Mouse (Mus musculus) limb, embryonic 10.5 days (tissue): Measurements from ENCODE around the gene Mapk12. TPM values are rescaled to one million over a fixed set of nuclear protein-coding genes. Genes with fewer than 3 reads are reported as not detected.
A peak's percentile ranks its signal among the peaks of the same experiment; 100 is the strongest.

Experiments
- DNase-seq: peaks from one replicate; pipeline ENCODE4 v3.0.0-alpha.2; 2017; ENCODE audit warnings: low spot score
- H3K27ac ChIP-seq: fragments of 300-500 bp; sonication (generic); 2 replicates; pipeline ENCODE4 v1.5.1; 2016; ENCODE audit warnings: mild to moderate bottlenecking
- H3K27me3 ChIP-seq: fragments of 300-500 bp; sonication (generic); 2 replicates; pipeline ENCODE4 v1.6.1; 2016; ENCODE audit warnings: low read depth, mild to moderate bottlenecking; ENCODE audit not compliant: poor library complexity, severe bottlenecking
- H3K36me3 ChIP-seq: fragments of 300-500 bp; sonication (generic); 2 replicates; pipeline ENCODE4 v1.6.1; 2016; ENCODE audit warnings: mild to moderate bottlenecking, moderate library complexity
- H3K4me1 ChIP-seq: fragments of 300-500 bp; sonication (generic); 2 replicates; pipeline ENCODE4 v1.6.1; 2016
- H3K4me3 ChIP-seq: fragments of 300-500 bp; sonication (generic); 2 replicates; pipeline ENCODE4 v1.5.1; 2016; ENCODE audit warnings: mild to moderate bottlenecking, moderate library complexity
- H3K9me3 ChIP-seq: fragments of 300-500 bp; sonication (generic); replicated peaks from 2 replicates; pipeline ENCODE4 v1.6.1; 2016; ENCODE audit warnings: mild to moderate bottlenecking
- WGBS: fragments of 180-500 bp; shearing (Covaris S2); methylation state at CpG from one replicate; pipeline ENCODE4 v1.1.7; 2016; 5-methylcytosine and 5-hydroxymethylcytosine counted together
- polyA plus RNA-seq: library from polyadenylated mRNA; unstranded; fragments of >200 nt; fragmentation: Nextera tagmentation; extraction: Ambion mirVana; gene quantifications from 2 replicates; pipeline ENCODE4 v1.2.1, GENCODE M21; 2016

Mapk12 gene
- 21.5 and 26.4 TPM in 2 replicates for polyA plus RNA-seq

GRCm38 (mm10) chr15:89140659-89141252 lies at the start of gene Mapk12:
TSS of gene Mapk12 (minus strand) at chr15:89140703.
- Histone ChIP-seq H3K9me3 (no peaks in the 10 kb centered on the region), H3K4me3 (peak within 1 kb of the TSS; percentile 83), H3K27me3 (peaks cover 63% of the 10 kb centered on the region), H3K4me1 (peaks cover 45% of the 10 kb centered on the region), H3K27ac (peak within 1 kb of the TSS; percentile 87), H3K36me3 (peaks cover 32% of the 10 kb centered on the region)
- WGBS: under 1% methylated on average over 19 of the region's 21 CpGs
- peak; percentile 77 for DNase-seq

- Histone ChIP-seq H3K27me3 (no peaks in the 10 kb centered on the region), H3K36me3 (peaks cover 60% of the 10 kb centered on the region), H3K27ac (peak overlapping the region; percentile 67), H3K9me3 (no peaks in the 10 kb centered on the region), H3K4me1 (peaks cover 37% of the 10 kb centered on the region), H3K4me3 (no peak overlapping the region)
- no peak for DNase-seq
- 86% methylated on average over 5 of the region's 5 CpGs for WGBS
These were observed 44.4 kb upstream of the Mapk12 start for GRCm38 (mm10) chr15:89184937-89185227.

GRCm38 (mm10) chr15:89184141-89184936 lies 43.8 kb upstream of the Mapk12 start:
- DNase-seq: no peak
- WGBS: 76% methylated on average over 5 of the region's 5 CpGs
- H3K4me1 ChIP-seq: peaks cover 42% of the 10 kb centered on the region
- no peak overlapping the region for H3K4me3 ChIP-seq
- peak overlapping the region; percentile 67; the same call in 1 of the 2 replicates for H3K27ac ChIP-seq
- peaks cover 55% of the 10 kb centered on the region for H3K36me3 ChIP-seq
- no peaks in the 10 kb centered on the region for H3K9me3 ChIP-seq
- no peaks in the 10 kb centered on the region for H3K27me3 ChIP-seq

GRCm38 (mm10) chr15:89182842-89183241 lies 42.3 kb upstream of the Mapk12 start:
- no peak for DNase-seq
- H3K4me1 ChIP-seq: peaks cover 57% of the 10 kb centered on the region
- H3K27ac ChIP-seq: 0 out of 2 replicates have a peak overlapping the region, but pooled peaks have one; percentile 34
- H3K9me3 ChIP-seq: no peaks in the 10 kb centered on the region
- no peaks in the 10 kb centered on the region for H3K27me3 ChIP-seq
- 55% methylated on average over 5 of the region's 5 CpGs for WGBS
- H3K36me3 ChIP-seq: peaks cover 47% of the 10 kb centered on the region
- peak overlapping the region; percentile 93; the same call in 1 of the 2 replicates for H3K4me3 ChIP-seq

- H3K27me3 ChIP-seq: no peaks in the 10 kb centered on the region
These were observed 41.8 kb upstream of the Mapk12 start for GRCm38 (mm10) chr15:89182328-89182741.

GRCm38 (mm10) chr15:89181561-89182270 lies 41.2 kb upstream of the Mapk12 start:
- peaks cover 68% of the 10 kb centered on the region for H3K4me1 ChIP-seq
- DNase-seq: no peak

More at GRCm38 (mm10) chr15:89182328-89182741, 41.8 kb upstream of the Mapk12 start:
- H3K36me3 ChIP-seq: peaks cover 45% of the 10 kb centered on the region
- H3K9me3 ChIP-seq: no peaks in the 10 kb centered on the region
- peaks cover 62% of the 10 kb centered on the region for H3K4me1 ChIP-seq
- H3K4me3 ChIP-seq: peak overlapping the region; percentile 93
- peak overlapping the region; percentile 34; the same call in 1 of the 2 replicates for H3K27ac ChIP-seq
- WGBS: 32% methylated on average over 6 of the region's 6 CpGs
- no peak for DNase-seq

GRCm38 (mm10) chr15:89180571-89181229 lies 40.2 kb upstream of the Mapk12 start, which contains the start of gene Plxnb2:
TSS of gene Plxnb2 (minus strand) at chr15:89180788.
- H3K4me1 ChIP-seq: peaks cover 78% of the 10 kb centered on the region
- peak within 1 kb of the TSS; percentile 93 for H3K4me3 ChIP-seq
- H3K27me3 ChIP-seq: no peaks in the 10 kb centered on the region
- no peaks in the 10 kb centered on the region for H3K9me3 ChIP-seq
- DNase-seq: peak; percentile 88
- H3K36me3 ChIP-seq: peaks cover 28% of the 10 kb centered on the region
- peak within 1 kb of the TSS; percentile 98 for H3K27ac ChIP-seq
- WGBS: 1% methylated on average over 43 of the region's 72 CpGs

More at GRCm38 (mm10) chr15:89181561-89182270, 41.2 kb upstream of the Mapk12 start:
- H3K27ac ChIP-seq: peak overlapping the region; percentile 98
- H3K4me3 ChIP-seq: peak overlapping the region; percentile 93
- WGBS: 78% methylated on average over 10 of the region's 10 CpGs
- H3K27me3 ChIP-seq: no peaks in the 10 kb centered on the region
- no peaks in the 10 kb centered on the region for H3K9me3 ChIP-seq
- H3K36me3 ChIP-seq: peaks cover 38% of the 10 kb centered on the region

GRCm38 (mm10) chr15:89180081-89180541 lies 39.6 kb upstream of the Mapk12 start:
- Histone ChIP-seq H3K27me3 (no peaks in the 10 kb centered on the region), H3K27ac (peak overlapping the region; percentile 98), H3K9me3 (no peaks in the 10 kb centered on the region), H3K4me1 (peaks cover 80% of the 10 kb centered on the region), H3K4me3 (peak overlapping the region; percentile 93), H3K36me3 (peaks cover 22% of the 10 kb centered on the region)
- DNase-seq: peak; percentile 73
- under 1% methylated on average over 26 of the region's 26 CpGs for WGBS

GRCm38 (mm10) chr15:89179630-89179964 lies 39.1 kb upstream of the Mapk12 start:
- H3K4me3 ChIP-seq: peak overlapping the region; percentile 93
- DNase-seq: no peak
- H3K9me3 ChIP-seq: no peaks in the 10 kb centered on the region
- 2% methylated on average over 6 of the region's 6 CpGs for WGBS
- H3K27ac ChIP-seq: peak overlapping the region; percentile 98
- H3K36me3 ChIP-seq: peaks cover 17% of the 10 kb centered on the region
- H3K4me1 ChIP-seq: peaks cover 81% of the 10 kb centered on the region
- no peaks in the 10 kb centered on the region for H3K27me3 ChIP-seq

GRCm38 (mm10) chr15:89178954-89179629 lies 38.6 kb upstream of the Mapk12 start:
- Histone ChIP-seq H3K9me3 (no peaks in the 10 kb centered on the region), H3K4me3 (peak overlapping the region; percentile 93), H3K36me3 (peaks cover 13% of the 10 kb centered on the region; the same call in 1 of the 2 replicates), H3K4me1 (peaks cover 82% of the 10 kb centered on the region), H3K27me3 (no peaks in the 10 kb centered on the region), H3K27ac (peak overlapping the region; percentile 98)
- DNase-seq: peak; percentile 72
- WGBS: 5% methylated on average over 16 of the region's 16 CpGs

- WGBS: 74% methylated on average over 7 of the region's 7 CpGs
- H3K4me3 ChIP-seq: peak overlapping the region; percentile 93
- no peaks in the 10 kb centered on the region for H3K27me3 ChIP-seq
- peaks cover 10% of the 10 kb centered on the region; the same call in 1 of the 2 replicates for H3K36me3 ChIP-seq
- peaks cover 90% of the 10 kb centered on the region for H3K4me1 ChIP-seq
- no peaks in the 10 kb centered on the region for H3K9me3 ChIP-seq
- peak overlapping the region; percentile 98 for H3K27ac ChIP-seq
- no peak for DNase-seq
These were observed 37.9 kb upstream of the Mapk12 start for GRCm38 (mm10) chr15:89178260-89178860.
